Mouse (Mus musculus): ENCODE measurements around the gene Tppp2.
"Not testable (repeated sequence)": the region's sequence is repeated elsewhere in the genome, so short reads cannot be mapped to it uniquely, and the experiment has no call there.

GRCm38 (mm10) chr14:51926930-51927329 is 8.7 kb downstream of the Tppp2 start:
- TF ChIP-seq CTCF, EP300 (IDR thresholded peaks at IDR 0.05; ENCODE audit: low read depth): not testable (repeated sequence)

All from liver, postnatal 0 days (tissue).